Mouse (Mus musculus): ENCODE results near the gene Cyp1b1. TPM values are rescaled to one million over a fixed set of nuclear protein-coding genes. Genes with fewer than 3 reads are reported as not detected.
A peak's percentile ranks its signal among the peaks of the same experiment; 100 is the strongest.

The Cyp1b1 gene
- total RNA-seq, 2 experiments from 2014 or later = 2.5 to 4.0 TPM

- peak; percentile 9 to 17 for DNase-seq
- intact Hi-C loops (cut with DNase I) = no loop called here
Observed at GRCm38 (mm10) chr17:79657785-79658184, 57.1 kb downstream of the Cyp1b1 start.

DNA sequence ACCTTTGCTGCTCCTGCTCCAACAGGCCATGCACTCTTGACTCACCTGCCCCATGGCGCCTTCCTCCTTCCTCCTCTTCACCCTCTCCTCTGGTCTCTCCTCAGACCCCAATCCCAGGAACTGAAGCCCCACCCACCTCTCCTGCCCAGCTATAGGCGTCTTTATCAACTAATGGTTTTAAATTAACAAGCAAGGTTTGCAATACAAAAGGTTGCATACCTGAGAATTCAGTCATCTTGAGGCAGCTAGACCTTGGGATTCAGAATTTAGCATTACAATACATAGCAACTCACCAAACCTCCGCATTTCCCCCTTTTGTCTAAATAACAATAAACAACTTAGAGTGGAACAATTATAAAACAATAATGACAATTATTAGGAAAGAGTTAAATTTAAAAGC is 60.7 kb downstream of the Cyp1b1 start:
- DNase-seq = no peak
- intact Hi-C loops (cut with DNase I) = no loop called here

DNA sequence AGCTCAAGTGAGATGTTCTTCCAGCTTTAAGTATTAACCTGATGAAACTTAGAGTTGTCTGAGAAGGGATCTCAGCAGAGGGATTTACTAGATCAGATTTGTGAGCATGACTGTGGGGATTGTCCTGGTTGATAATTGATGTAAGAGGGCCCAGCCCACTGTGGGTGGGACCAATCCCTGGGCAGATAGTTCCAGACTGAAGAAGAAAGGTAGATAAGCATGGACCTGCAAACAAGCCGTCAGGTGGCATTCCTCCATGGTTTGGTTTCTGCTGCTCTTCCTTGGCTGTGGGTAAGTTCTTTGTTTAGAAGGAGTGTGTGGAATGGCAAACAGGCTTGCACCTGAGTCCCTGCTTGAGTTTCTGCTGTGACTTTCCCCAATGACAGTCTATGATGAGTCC is 61.7 kb downstream of the Cyp1b1 start:
- no peak for DNase-seq
- intact Hi-C loops (cut with DNase I) = no loop called here

Other genes starting within 250 kb of the Cyp1b1 start
- 1 to 10 TPM; 7.7 to 9.1 TPM for gene Rmdn2, start 103.2 kb downstream of the Cyp1b1 start, total RNA-seq (2021)
- gene Atl2, start 181.1 kb upstream of the Cyp1b1 start, total RNA-seq (2021) = 10 to 100 TPM; 29.7 to 35.6 TPM

All from heart, postnatal 10 days (tissue).